Mouse (Mus musculus) small intestine, adult 2 months (tissue): ENCODE data around the gene Usp43. TPM values are rescaled to one million over a fixed set of nuclear protein-coding genes. Genes with fewer than 3 reads are reported as not detected.

Experiments used
- H3K27ac ChIP-seq: fragments of 200-500 bp; 2 replicates; pipeline ENCODE4 v1.5.1; 2012; ENCODE audit warnings: low read depth, low read length, control low read depth, inconsistent platforms; ENCODE audit not compliant: insufficient read depth
- H3K27me3 ChIP-seq: fragments of 200-500 bp; 2 replicates; pipeline ENCODE4 v1.6.1; 2012; ENCODE audit warnings: mild to moderate bottlenecking, moderate library complexity, low read length, inconsistent platforms; ENCODE audit not compliant: control insufficient read depth, insufficient read depth
- H3K36me3 ChIP-seq: fragments of 200-500 bp; 2 replicates; pipeline ENCODE4 v1.6.1; 2012; ENCODE audit warnings: mild to moderate bottlenecking, low read length, control low read depth, inconsistent platforms; ENCODE audit not compliant: control insufficient read depth, insufficient read depth
- H3K4me1 ChIP-seq: fragments of 200-500 bp; 2 replicates; pipeline ENCODE4 v1.6.1; 2012; ENCODE audit warnings: low read length, inconsistent platforms, mixed read lengths; ENCODE audit not compliant: control insufficient read depth, insufficient read depth, insufficient read length
- H3K4me3 ChIP-seq: fragments of 200-500 bp; 2 replicates; pipeline ENCODE4 v1.5.1; 2012; ENCODE audit warnings: low read depth, mild to moderate bottlenecking, control low read depth, inconsistent platforms, low read length, moderate library complexity
- CTCF ChIP-seq: fragments of 200-500 bp; IDR thresholded peaks from 2 replicates; pipeline ENCODE4 v1.5.1; 2012; ENCODE audit warnings: low read depth, mild to moderate bottlenecking, control low read depth, inconsistent platforms, low read length, moderate library complexity, mixed read lengths; ENCODE audit not compliant: insufficient replicate concordance, insufficient read length; ENCODE audit errors: extremely low read depth
- POLR2A ChIP-seq: fragments of 200-500 bp; IDR thresholded peaks from 2 replicates; pipeline ENCODE4 v1.6.1; 2012; ENCODE audit warnings: low read depth, mild to moderate bottlenecking, control low read depth, inconsistent platforms, low read length, moderate library complexity
- WGBS: fragments of 180-500 bp; shearing (Covaris S2); methylation state at CpG from one replicate; pipeline ENCODE4 v1.1.7; 2018; 5-methylcytosine and 5-hydroxymethylcytosine counted together
- polyA plus RNA-seq: library from polyadenylated mRNA; depleted of rRNA; stranded (reverse); fragments of >200 nt; gene quantifications from 2 replicates; pipeline ENCODE4 v1.2.3, GENCODE M21; 2012

Gene Usp43
- polyA plus RNA-seq, 1 experiment, result 17.3 TPM

GRCm38 (mm10) chr11:67860743-67861398 lies 61.1 kb downstream of the Usp43 start:
- WGBS, result 18% methylated on average over 7 of the region's 7 CpGs
- Histone ChIP-seq H3K27ac (peak overlapping the region; percentile 43), H3K27me3 (no peaks in the 10 kb centered on the region), H3K4me3 (no peak overlapping the region), H3K36me3 (peaks cover 11% of the 10 kb centered on the region), H3K4me1 (peaks cover 16% of the 10 kb centered on the region; the same call in 1 of the 2 replicates)
- no peak for TF ChIP-seq CTCF
- no peak for TF ChIP-seq POLR2A

GRCm38 (mm10) chr11:67858518-67858917 lies 63.4 kb downstream of the Usp43 start:
- WGBS, result 90% methylated on average over 9 of the region's 9 CpGs
- no peaks in the 10 kb centered on the region for H3K27me3 ChIP-seq
- no peak overlapping the region for H3K4me3 ChIP-seq
- H3K36me3 ChIP-seq, result peaks cover 22% of the 10 kb centered on the region
- TF ChIP-seq CTCF, result no peak
- no peak for TF ChIP-seq POLR2A
- no peak overlapping the region for H3K27ac ChIP-seq
- H3K4me1 ChIP-seq, result peaks cover 14% of the 10 kb centered on the region; the same call in 1 of the 2 replicates

GRCm38 (mm10) chr11:67855035-67855434 lies 66.9 kb downstream of the Usp43 start:
- TF ChIP-seq CTCF (peak; percentile 47; the same call in 1 of the 2 replicates), POLR2A (no peak)
- H3K4me1 ChIP-seq, result no peaks in the 10 kb centered on the region
- WGBS, result 30% methylated on average over 2 of the region's 2 CpGs
- H3K36me3 ChIP-seq, result peaks cover 22% of the 10 kb centered on the region
- no peak overlapping the region for H3K27ac ChIP-seq
- H3K4me3 ChIP-seq, result no peak overlapping the region
- H3K27me3 ChIP-seq, result no peaks in the 10 kb centered on the region

GRCm38 (mm10) chr11:67853996-67854395 lies 68.0 kb downstream of the Usp43 start:
- Histone ChIP-seq H3K27me3 (no peaks in the 10 kb centered on the region), H3K4me3 (no peak overlapping the region), H3K4me1 (no peaks in the 10 kb centered on the region), H3K36me3 (peaks cover 18% of the 10 kb centered on the region), H3K27ac (no peak overlapping the region)
- TF ChIP-seq CTCF (no peak), POLR2A (no peak)
- WGBS, result 60% methylated on average over 6 of the region's 6 CpGs

GRCm38 (mm10) chr11:67851770-67852169 lies 70.2 kb downstream of the Usp43 start:
- no peak overlapping the region for H3K27ac ChIP-seq
- H3K27me3 ChIP-seq, result no peaks in the 10 kb centered on the region
- 58% methylated on average over 5 of the region's 5 CpGs for WGBS
- TF ChIP-seq CTCF (no peak), POLR2A (no peak)
- peaks cover 15% of the 10 kb centered on the region for H3K36me3 ChIP-seq
- no peak overlapping the region for H3K4me3 ChIP-seq
- H3K4me1 ChIP-seq, result no peaks in the 10 kb centered on the region

- 72% methylated on average over 4 of the region's 4 CpGs for WGBS
- Histone ChIP-seq H3K4me1 (no peaks in the 10 kb centered on the region), H3K4me3 (no peak overlapping the region), H3K27ac (no peak overlapping the region), H3K27me3 (no peaks in the 10 kb centered on the region), H3K36me3 (no peaks in the 10 kb centered on the region)
- TF ChIP-seq POLR2A (no peak), CTCF (no peak)
Observed at GRCm38 (mm10) chr11:67845193-67845592, 76.8 kb downstream of the Usp43 start.

GRCm38 (mm10) chr11:67839810-67840209 lies 82.1 kb downstream of the Usp43 start:
- 50% methylated on average over 1 of the region's 1 CpGs for WGBS
- no peak overlapping the region for H3K4me3 ChIP-seq
- no peak overlapping the region for H3K27ac ChIP-seq
- no peaks in the 10 kb centered on the region for H3K4me1 ChIP-seq
- TF ChIP-seq CTCF (no peak), POLR2A (no peak)
- H3K27me3 ChIP-seq, result no peaks in the 10 kb centered on the region
- no peaks in the 10 kb centered on the region for H3K36me3 ChIP-seq
